Mouse (Mus musculus) E14TG2a.4 (cell line): ENCODE data around the gene Sec1.

ENCODE experiments used
- CTCF ChIP-seq: conservative IDR thresholded peaks from 2 replicates; pipeline ENCODE4 v1.5.1; 2014; ENCODE audit warnings: low read length
- POU5F1 ChIP-seq: IDR thresholded peaks from 2 replicates; pipeline ENCODE4 v1.6.1; 2014; ENCODE audit warnings: low read length, borderline replicate concordance

DNA sequence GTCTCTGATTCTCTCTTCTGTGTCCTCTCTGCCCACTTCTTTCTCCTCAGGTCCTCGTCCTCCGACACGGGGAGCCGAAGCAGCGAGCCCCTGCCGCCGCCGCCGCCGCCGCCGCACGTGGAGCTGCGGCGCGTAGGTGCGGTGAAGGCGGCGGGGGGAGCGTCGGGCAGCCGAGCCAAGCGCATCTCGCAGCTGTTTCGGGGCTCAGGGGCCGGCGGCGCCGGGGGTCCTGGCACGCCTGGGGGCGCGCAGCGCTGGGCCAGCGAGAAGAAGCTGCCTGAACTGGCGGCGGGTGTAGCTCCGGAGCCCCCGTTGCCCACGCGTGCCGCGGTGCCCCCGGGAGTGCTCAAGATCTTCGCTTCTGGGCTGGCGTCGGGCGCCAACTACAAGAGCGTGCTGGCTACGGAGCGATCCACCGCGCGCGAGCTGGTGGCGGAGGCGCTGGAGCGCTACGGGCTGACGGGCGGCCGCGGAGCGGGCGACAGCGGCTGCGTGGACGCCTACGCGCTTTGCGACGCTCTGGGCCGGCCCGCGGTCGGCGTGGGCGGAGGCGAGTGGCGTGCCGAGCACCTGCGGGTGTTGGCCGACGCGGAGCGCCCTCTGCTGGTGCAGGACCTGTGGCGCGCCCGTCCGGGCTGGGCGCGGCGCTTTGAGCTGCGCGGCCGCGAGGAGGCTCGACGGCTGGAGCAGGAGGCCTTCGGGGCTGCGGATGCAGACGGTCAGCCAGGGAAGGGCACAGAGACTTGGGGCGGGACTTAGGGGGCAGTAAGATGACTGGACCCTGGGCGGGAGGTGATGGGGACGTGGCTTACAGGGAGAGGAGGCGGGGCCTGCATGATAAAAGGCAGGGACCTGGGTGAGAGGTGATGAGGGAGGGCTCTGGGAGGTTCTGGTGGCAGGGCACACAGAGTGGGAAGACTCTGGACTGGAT lies 65.6 kb downstream of the Sec1 start:
- no peak for TF ChIP-seq CTCF
- peak; percentile 57; the same call in 1 of the 2 replicates for TF ChIP-seq POU5F1
